Mouse (Mus musculus): ENCODE measurements around the gene Lingo2. TPM values are rescaled to one million over a fixed set of nuclear protein-coding genes. Genes with fewer than 3 reads are reported as not detected.
"Not testable (repeated sequence)": the region's sequence is repeated elsewhere in the genome, so short reads cannot be mapped to it uniquely, and the experiment has no call there.

Lingo2 gene
- polyA plus RNA-seq, 1 experiment from 2014 or later: 44.5 TPM

GRCm38 (mm10) chr4:36262436-36263169 lies 688.9 kb downstream of the Lingo2 start:
- no peak for ATAC-seq (ENCODE audit: low read depth)
- Histone ChIP-seq H3K27ac (replicated peaks) (no peak overlapping the region), H3K27me3 (no peaks in the 10 kb centered on the region), H3K4me3 (no peak overlapping the region), H3K9ac (no peak overlapping the region), H3K9me3 (no peaks in the 10 kb centered on the region), H3K36me3 (no peaks in the 10 kb centered on the region), H3K4me1 (replicated peaks) (no peaks in the 10 kb centered on the region), H3K4me2 (no peak overlapping the region)
- 88% methylated on average over 2 of the region's 2 CpGs for WGBS

DNA sequence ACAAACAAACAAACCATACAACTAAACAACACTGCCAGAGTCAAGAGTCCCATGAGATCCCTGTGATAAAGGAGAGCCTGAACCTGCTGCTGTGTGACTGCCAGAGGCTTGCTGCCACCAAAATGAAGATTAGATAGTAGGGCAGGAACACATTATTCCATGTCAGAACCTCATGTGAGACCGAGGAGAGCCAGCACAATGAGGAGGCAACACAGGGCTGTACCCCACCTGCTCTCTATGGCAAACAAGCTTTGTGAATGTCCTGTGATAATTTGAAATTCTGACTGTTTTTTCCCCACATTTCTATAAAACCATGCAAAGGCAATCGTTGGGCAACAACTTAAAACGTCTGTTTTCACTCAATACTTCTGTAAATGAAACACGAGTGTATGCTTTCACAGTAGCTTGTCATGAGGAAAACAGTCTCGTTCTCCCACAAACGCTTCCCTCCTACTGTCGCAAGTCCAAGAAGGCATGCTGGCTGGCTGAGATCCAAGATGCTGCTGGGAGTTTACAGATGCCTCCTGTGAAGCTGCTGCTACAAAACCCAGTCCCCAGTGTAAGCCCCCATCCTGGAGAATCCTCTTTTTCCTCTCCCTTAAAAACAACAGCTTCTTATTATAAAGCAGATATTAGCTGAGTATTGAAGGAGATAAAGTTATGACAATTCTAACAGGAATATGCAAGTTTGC lies 765.2 kb downstream of the Lingo2 start:
- Histone ChIP-seq H3K4me2 (peak overlapping the region; percentile 18), H3K9me3 (no peaks in the 10 kb centered on the region), H3K4me3 (no peak overlapping the region), H3K27me3 (no peaks in the 10 kb centered on the region), H3K27ac (replicated peaks) (0 out of 2 replicates have a peak overlapping the region, but pooled peaks have one; percentile 29), H3K4me1 (replicated peaks) (peaks cover 12% of the 10 kb centered on the region), H3K36me3 (no peaks in the 10 kb centered on the region), H3K9ac (no peak overlapping the region)
- ATAC-seq (ENCODE audit: low read depth): 0 out of 2 replicates have a peak, but pooled peaks have one; percentile 69
- 36% methylated on average over 7 of the region's 7 CpGs for WGBS

- Histone ChIP-seq H3K4me2 (no peak overlapping the region), H3K9ac (no peak overlapping the region), H3K36me3 (no peaks in the 10 kb centered on the region), H3K27me3 (no peaks in the 10 kb centered on the region), H3K27ac (replicated peaks) (no peak overlapping the region), H3K4me1 (replicated peaks) (peaks cover 12% of the 10 kb centered on the region), H3K9me3 (no peaks in the 10 kb centered on the region), H3K4me3 (no peak overlapping the region)
- WGBS: 39% methylated on average over 4 of the region's 4 CpGs
- no peak for ATAC-seq (ENCODE audit: low read depth)
Measured at GRCm38 (mm10) chr4:36183643-36184042, 767.9 kb downstream of the Lingo2 start.

DNA sequence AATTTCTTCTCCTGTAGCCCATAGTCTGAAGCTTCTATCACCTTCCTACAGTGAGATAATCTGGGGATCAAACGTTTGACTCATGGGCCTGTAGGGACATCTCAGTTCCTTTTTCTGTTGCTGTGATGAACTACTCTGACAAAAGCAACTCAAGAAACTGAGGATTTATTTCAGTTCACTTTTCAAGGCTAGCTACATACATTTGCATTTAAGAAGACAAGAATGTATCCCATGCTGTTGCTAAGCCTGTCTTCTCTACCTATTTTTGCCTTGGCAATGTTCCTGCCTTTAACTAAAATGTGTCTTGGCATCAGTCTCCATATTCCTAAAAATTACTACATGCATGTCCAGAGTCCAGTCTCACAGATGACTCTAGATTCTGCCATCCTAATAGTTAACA lies 781.4 kb downstream of the Lingo2 start:
- 37% methylated on average over 1 of the region's 1 CpGs for WGBS
- no peak overlapping the region for H3K4me2 ChIP-seq
- no peaks in the 10 kb centered on the region for H3K9me3 ChIP-seq
- no peaks in the 10 kb centered on the region for H3K36me3 ChIP-seq
- H3K4me1 ChIP-seq (replicated peaks): no peaks in the 10 kb centered on the region
- H3K27ac ChIP-seq (replicated peaks): no peak overlapping the region
- H3K4me3 ChIP-seq: no peak overlapping the region
- H3K27me3 ChIP-seq: no peaks in the 10 kb centered on the region
- H3K9ac ChIP-seq: no peak overlapping the region
- no peak for ATAC-seq (ENCODE audit: low read depth)

- H3K36me3 ChIP-seq: no peaks in the 10 kb centered on the region
- no peak overlapping the region for H3K4me2 ChIP-seq
- H3K9ac ChIP-seq: no peak overlapping the region
- no peaks in the 10 kb centered on the region for H3K4me1 ChIP-seq (replicated peaks)
- no peak overlapping the region for H3K27ac ChIP-seq (replicated peaks)
- H3K9me3 ChIP-seq: no peaks in the 10 kb centered on the region
- no peaks in the 10 kb centered on the region for H3K27me3 ChIP-seq
- ATAC-seq (ENCODE audit: low read depth): no peak
- no peak overlapping the region for H3K4me3 ChIP-seq
Measured at GRCm38 (mm10) chr4:36131341-36131740, 820.2 kb downstream of the Lingo2 start.

DNA sequence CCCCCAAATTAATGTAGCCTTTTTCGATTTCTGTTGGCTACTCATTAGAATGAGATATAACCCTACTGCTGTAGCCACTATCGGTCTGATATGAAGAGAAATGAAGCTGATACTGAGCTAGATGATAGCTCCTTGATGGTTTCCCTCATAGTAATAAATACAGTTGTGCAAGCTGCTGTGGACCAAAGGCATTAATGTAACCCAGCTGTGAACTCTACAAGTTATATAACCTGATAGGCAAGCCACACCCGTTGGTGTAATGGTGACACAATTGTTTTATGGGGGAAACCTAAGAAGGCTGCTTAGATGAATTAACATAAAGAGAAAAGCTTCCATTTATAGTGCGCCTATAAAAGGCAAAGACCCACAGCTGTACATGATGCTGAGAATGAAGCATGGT lies 856.1 kb downstream of the Lingo2 start:
- Histone ChIP-seq H3K27me3 (no peaks in the 10 kb centered on the region), H3K4me2 (no peak overlapping the region), H3K4me1 (replicated peaks) (no peaks in the 10 kb centered on the region), H3K9ac (no peak overlapping the region), H3K4me3 (no peak overlapping the region), H3K27ac (replicated peaks) (no peak overlapping the region), H3K9me3 (no peaks in the 10 kb centered on the region), H3K36me3 (no peaks in the 10 kb centered on the region)
- no peak for ATAC-seq (ENCODE audit: low read depth)
- 63% methylated on average over 4 of the region's 4 CpGs for WGBS

GRCm38 (mm10) chr4:36081095-36081852 lies 870.3 kb downstream of the Lingo2 start:
- Histone ChIP-seq H3K9ac (no peak overlapping the region), H3K4me3 (no peak overlapping the region), H3K4me2 (no peak overlapping the region), H3K9me3 (no peaks in the 10 kb centered on the region), H3K4me1 (replicated peaks) (no peaks in the 10 kb centered on the region), H3K27me3 (no peaks in the 10 kb centered on the region), H3K27ac (replicated peaks) (no peak overlapping the region), H3K36me3 (no peaks in the 10 kb centered on the region)
- ATAC-seq (ENCODE audit: low read depth): no peak
- WGBS: 68% methylated on average over 3 of the region's 3 CpGs

- Histone ChIP-seq H3K4me1 (replicated peaks) (no peaks in the 10 kb centered on the region), H3K36me3 (no peaks in the 10 kb centered on the region), H3K4me2 (no peak overlapping the region), H3K9ac (no peak overlapping the region), H3K27ac (replicated peaks) (no peak overlapping the region), H3K4me3 (no peak overlapping the region), H3K27me3 (no peaks in the 10 kb centered on the region), H3K9me3 (no peaks in the 10 kb centered on the region)
- ATAC-seq (ENCODE audit: low read depth): no peak
- 87% methylated on average over 6 of the region's 6 CpGs for WGBS
Measured at GRCm38 (mm10) chr4:36078910-36079525, 872.5 kb downstream of the Lingo2 start.

DNA sequence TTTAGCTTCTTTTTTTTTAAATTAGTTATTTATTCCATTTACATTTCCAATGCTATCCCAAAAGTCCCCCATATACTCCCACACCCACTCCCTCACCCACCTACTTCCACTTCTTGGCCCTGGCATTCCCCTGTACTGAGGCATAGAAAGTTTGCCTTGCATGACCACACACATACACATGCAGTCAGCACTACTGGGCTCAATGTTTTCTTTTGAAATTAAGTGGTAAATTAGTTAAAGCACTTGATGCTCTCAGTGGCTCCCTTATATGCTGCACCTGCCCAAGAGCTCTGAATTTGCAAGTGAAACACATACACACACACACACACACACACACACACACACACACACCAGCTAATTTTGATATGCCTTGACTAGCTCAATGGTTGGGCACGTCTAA lies 886.8 kb downstream of the Lingo2 start:
- not testable (repeated sequence) for H3K9ac ChIP-seq; H3K4me1 ChIP-seq (replicated peaks); H3K27ac ChIP-seq (replicated peaks); H3K27me3 ChIP-seq; H3K4me2 ChIP-seq; H3K9me3 ChIP-seq; H3K36me3 ChIP-seq; ATAC-seq (ENCODE audit: low read depth); H3K4me3 ChIP-seq
- WGBS: 75% methylated on average over 1 of the region's 1 CpGs

DNA sequence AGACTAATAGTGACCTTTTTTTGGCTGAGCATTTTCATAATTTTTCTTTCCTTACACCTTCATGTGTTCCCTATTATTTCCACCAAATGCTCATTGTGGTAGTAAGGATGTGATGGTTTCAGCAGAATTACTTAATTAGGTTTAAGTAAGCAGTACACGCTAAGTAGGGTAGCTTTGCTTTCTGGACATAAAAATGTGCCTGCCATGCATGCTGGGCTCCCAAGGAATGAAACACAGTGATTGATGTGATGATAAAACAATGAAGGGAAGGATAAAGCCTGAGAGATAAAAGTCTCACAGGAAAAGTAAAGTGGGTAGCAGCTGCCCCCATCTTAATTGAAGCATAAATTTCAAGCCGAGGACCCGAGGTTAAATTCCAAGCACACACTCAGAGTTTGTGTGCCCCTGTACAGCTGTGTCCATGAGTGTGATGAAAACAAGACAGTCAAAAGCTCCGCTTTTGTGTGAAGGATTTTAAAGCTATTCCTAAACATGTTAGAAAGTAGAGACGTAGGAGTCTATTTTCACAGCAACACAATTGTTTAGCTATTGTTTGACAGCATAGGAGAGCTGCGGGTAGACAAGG lies 898.7 kb downstream of the Lingo2 start:
- Histone ChIP-seq H3K4me3 (no peak overlapping the region), H3K27me3 (no peaks in the 10 kb centered on the region), H3K9ac (no peak overlapping the region), H3K36me3 (no peaks in the 10 kb centered on the region), H3K4me1 (replicated peaks) (peaks cover 14% of the 10 kb centered on the region; the same call in 1 of the 2 replicates), H3K4me2 (no peak overlapping the region), H3K27ac (replicated peaks) (peak overlapping the region; percentile 57), H3K9me3 (no peaks in the 10 kb centered on the region)
- ATAC-seq (ENCODE audit: low read depth): peak; percentile 93
- WGBS: 19% methylated on average over 6 of the region's 6 CpGs

GRCm38 (mm10) chr4:36040361-36040760 lies 911.2 kb downstream of the Lingo2 start:
- H3K27ac ChIP-seq (replicated peaks): no peak overlapping the region
- no peaks in the 10 kb centered on the region for H3K27me3 ChIP-seq
- no peaks in the 10 kb centered on the region for H3K9me3 ChIP-seq
- no peaks in the 10 kb centered on the region for H3K36me3 ChIP-seq
- no peak overlapping the region for H3K4me3 ChIP-seq
- no peak overlapping the region for H3K9ac ChIP-seq
- 93% methylated on average over 3 of the region's 3 CpGs for WGBS
- no peak for ATAC-seq (ENCODE audit: low read depth)
- H3K4me1 ChIP-seq (replicated peaks): no peaks in the 10 kb centered on the region
- no peak overlapping the region for H3K4me2 ChIP-seq

DNA sequence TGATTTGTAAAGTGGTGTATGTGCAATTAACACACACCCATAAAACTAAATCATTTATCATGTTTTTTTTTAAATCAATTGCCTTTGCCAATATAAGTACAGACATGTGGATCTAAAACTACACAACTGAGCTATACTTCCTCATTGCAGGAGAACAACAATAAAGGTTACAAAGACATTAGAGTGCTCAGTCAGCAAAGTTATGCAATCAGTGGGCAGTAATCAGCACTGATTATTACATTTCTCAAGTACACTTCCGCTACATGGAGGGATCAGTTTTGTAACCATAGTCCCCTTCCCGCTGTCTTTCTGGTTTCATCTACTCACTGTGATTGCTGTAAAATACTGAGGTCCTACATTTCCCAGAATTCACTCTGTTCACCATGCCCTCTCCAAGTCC lies 912.8 kb downstream of the Lingo2 start:
- Histone ChIP-seq H3K9ac (no peak overlapping the region), H3K4me2 (no peak overlapping the region), H3K36me3 (no peaks in the 10 kb centered on the region), H3K9me3 (no peaks in the 10 kb centered on the region), H3K27ac (replicated peaks) (no peak overlapping the region), H3K4me3 (no peak overlapping the region), H3K27me3 (no peaks in the 10 kb centered on the region), H3K4me1 (replicated peaks) (no peaks in the 10 kb centered on the region)
- 87% methylated on average over 2 of the region's 2 CpGs for WGBS
- no peak for ATAC-seq (ENCODE audit: low read depth)

Measured in neural tube, embryonic 13.5 days (tissue).